Mouse (Mus musculus) erythroblast, embryonic 14.5 days (primary cell): Measurements from ENCODE around the gene Nupr1l.

ENCODE experiments used
- GATA1 ChIP-seq: IDR thresholded peaks from 2 replicates; pipeline ENCODE4 v1.6.1; 2012; ENCODE audit warnings: low read length, inconsistent platforms, mixed read lengths
- TAL1 ChIP-seq: IDR thresholded peaks from 3 replicates; pipeline ENCODE4 v1.6.1; 2012; ENCODE audit warnings: low read length, inconsistent platforms, mixed read lengths

DNA sequence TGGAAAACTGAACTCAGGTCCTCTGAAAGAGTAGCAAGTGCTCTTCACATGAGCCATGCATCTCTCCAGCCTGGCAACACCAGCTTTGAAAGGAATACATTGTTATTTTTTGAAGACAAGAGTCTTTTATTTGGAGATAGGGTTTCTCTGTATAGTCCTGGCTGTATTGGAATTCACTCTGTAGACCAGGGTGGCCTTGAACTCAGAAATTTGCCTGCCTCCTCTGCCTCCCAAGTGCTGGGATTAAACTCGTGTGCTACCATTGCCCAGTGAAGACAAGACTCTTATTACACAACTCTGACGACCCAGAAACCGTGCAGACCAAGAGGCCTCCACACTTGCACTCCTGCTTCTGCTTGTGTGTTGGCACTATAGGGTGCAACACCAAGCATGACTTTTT is 28.5 kb upstream of the Nupr1l start:
- no peak for TF ChIP-seq TAL1
- TF ChIP-seq GATA1: no peak
